Mouse (Mus musculus) E14TG2a.4 (cell line): ENCODE data around the gene 1700003E16Rik.

Source experiments
- H3K27me3 ChIP-seq: 2 replicates; pipeline ENCODE4 v1.6.1; 2014; ENCODE audit warnings: low read length, control low read depth; ENCODE audit not compliant: insufficient read depth
- H3K36me3 ChIP-seq: 2 replicates; pipeline ENCODE4 v1.6.1; 2014; ENCODE audit warnings: low read length, control low read depth; ENCODE audit not compliant: insufficient read depth
- H3K4me1 ChIP-seq: replicated peaks from 2 replicates; pipeline ENCODE4 v1.6.1; 2014; ENCODE audit warnings: low read depth, low read length, control low read depth
- H3K4me3 ChIP-seq: replicated peaks from 2 replicates; pipeline ENCODE4 v1.5.1; 2014; ENCODE audit warnings: mild to moderate bottlenecking, low read length
- H3K9me3 ChIP-seq: 2 replicates; pipeline ENCODE4 v1.6.1; 2014; ENCODE audit warnings: low read length, control low read depth
- CTCF ChIP-seq: conservative IDR thresholded peaks from 2 replicates; pipeline ENCODE4 v1.5.1; 2014; ENCODE audit warnings: low read length
- NANOG ChIP-seq: IDR thresholded peaks from 2 replicates; pipeline ENCODE4 v1.6.1; 2014; ENCODE audit warnings: borderline replicate concordance, low read length, mixed read lengths
- POU5F1 ChIP-seq: IDR thresholded peaks from 2 replicates; pipeline ENCODE4 v1.6.1; 2014; ENCODE audit warnings: low read length, borderline replicate concordance

Gene 1700003E16Rik

DNA sequence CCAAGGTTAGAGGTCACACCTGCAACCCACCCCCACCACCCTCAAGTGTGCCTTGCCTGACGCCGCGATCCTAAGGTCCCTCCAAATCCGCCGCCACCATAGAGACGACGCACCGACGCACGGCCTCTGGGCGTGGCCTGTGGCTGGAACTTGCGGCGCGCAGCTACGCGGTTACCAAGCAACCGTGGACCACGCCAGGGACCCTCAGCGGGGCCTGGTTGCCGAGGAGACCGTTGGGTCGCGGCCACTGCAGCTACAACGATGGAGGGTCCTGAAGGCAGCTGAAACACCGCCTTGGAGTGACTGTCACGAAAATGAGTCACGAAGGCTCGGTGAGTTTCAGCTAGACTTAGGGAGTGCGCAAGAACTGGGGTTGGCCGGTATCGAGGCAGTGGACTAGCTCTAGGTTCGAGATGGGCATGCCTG lies at the start of gene 1700003E16Rik, which contains the start of gene Wdr54:
TSS of gene 1700003E16Rik (plus strand) at position 146 of the 426 bp plus-strand sequence.
TSS of gene Wdr54 (minus strand) at position 139 of the 426 bp plus-strand sequence.
- Histone ChIP-seq H3K27me3 (peaks cover 79% of the 10 kb centered on the region), H3K4me1 (peaks cover 38% of the 10 kb centered on the region), H3K36me3 (no peaks in the 10 kb centered on the region; the same call in none of the 2 replicates), H3K9me3 (no peaks in the 10 kb centered on the region), H3K4me3 (peak within 1 kb of the TSS; percentile 72)
- TF ChIP-seq POU5F1 (no peak), NANOG (no peak), CTCF (no peak)

DNA sequence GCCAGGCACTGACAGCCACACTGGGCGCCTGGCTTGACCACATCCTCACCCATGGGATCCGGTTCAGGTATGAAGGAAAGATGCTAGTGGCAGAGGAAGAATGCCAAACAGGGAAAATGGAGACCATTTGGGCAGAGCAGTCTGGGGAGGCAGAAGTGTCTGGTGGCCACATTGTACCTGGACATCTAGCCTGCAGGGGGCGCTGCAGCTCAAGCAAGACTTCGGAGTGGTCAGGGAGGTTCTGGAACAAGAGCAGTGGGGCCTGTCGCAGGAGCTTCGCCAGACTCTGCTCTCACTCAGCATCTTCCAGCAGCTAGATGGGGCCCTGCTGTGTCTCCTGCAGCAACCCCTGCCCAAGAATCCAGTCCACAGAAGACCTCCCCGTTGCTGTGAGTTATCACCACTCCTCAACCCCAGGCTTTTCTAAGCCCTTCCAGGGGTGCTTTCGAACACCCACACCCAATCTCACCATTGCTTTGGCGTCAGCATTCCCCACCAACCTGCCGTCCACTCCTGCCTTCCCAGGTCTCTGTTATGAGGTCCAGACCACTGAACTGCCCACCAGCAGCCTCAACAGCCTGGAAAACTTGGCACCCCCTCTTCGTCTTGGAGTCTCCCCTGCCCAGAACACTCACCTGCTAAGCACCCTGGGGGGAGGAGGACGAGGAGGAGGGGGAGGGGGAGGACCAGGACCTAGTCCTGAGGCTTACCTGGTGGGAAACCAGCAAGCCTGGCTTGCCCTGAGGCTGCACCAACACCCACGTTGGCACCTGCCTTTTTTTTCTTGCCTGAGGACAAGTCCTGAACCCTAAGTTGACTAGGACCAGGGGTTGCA lies 48.4 kb upstream of the 1700003E16Rik start:
- Histone ChIP-seq H3K4me1 (peaks cover 38% of the 10 kb centered on the region), H3K9me3 (no peaks in the 10 kb centered on the region), H3K4me3 (peak overlapping the region; percentile 98), H3K27me3 (peaks cover 15% of the 10 kb centered on the region), H3K36me3 (peaks cover 25% of the 10 kb centered on the region)
- TF ChIP-seq CTCF (peak; percentile 71), NANOG (no peak)

DNA sequence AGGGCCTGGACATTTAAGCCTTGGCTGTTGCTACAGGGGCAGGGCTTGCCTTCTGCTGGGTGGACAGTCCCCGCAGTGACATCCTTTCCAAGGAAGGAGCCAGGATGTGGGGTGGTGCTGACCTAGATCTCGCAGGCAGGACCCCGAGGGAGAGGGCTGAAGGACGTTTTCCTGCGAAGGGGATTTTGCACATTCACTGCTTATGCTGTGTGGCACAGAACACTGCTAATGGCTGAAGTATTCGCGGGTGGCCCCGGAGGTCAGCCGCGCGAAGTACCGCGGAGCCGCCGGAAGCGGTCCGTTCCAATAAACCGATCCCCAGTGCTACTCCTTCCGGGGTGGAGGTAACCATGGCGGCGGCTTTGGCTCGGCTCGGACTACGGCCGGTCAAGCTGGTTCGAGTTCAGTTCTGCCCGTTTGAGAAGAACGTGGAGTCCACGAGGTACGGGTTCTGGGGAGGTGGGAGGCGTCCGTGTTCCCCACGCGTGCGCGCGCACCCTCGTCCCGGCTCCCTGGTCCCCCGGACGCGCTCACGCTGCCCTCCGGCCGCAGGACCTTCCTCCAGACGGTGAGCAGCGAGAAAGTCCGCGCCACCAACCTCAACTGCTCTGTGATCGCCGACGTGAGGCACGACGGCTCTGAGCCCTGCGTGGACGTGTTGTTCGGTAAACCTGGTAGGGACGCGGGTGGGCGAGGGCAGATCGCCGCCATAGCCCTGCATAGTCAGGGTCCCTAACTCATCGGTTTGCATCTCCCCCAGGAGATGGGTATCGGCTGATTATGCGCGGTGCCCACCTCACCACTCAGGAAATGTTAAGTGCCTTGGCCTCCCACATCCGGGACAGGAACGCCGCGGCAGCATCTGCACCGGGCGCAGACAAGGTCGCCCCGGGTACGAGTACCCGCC lies 47.2 kb upstream of the 1700003E16Rik start, which contains the start of gene Mrpl53:
TSS of gene Mrpl53 (plus strand) at position 279 of the 907 bp plus-strand sequence.
- no peak for TF ChIP-seq CTCF
- no peak for TF ChIP-seq POU5F1
- no peak for TF ChIP-seq NANOG
- Histone ChIP-seq H3K27me3 (peaks cover 7% of the 10 kb centered on the region; the same call in 1 of the 2 replicates), H3K36me3 (peaks cover 25% of the 10 kb centered on the region), H3K4me3 (peak within 1 kb of the TSS; percentile 98), H3K9me3 (no peaks in the 10 kb centered on the region), H3K4me1 (peaks cover 32% of the 10 kb centered on the region)

DNA sequence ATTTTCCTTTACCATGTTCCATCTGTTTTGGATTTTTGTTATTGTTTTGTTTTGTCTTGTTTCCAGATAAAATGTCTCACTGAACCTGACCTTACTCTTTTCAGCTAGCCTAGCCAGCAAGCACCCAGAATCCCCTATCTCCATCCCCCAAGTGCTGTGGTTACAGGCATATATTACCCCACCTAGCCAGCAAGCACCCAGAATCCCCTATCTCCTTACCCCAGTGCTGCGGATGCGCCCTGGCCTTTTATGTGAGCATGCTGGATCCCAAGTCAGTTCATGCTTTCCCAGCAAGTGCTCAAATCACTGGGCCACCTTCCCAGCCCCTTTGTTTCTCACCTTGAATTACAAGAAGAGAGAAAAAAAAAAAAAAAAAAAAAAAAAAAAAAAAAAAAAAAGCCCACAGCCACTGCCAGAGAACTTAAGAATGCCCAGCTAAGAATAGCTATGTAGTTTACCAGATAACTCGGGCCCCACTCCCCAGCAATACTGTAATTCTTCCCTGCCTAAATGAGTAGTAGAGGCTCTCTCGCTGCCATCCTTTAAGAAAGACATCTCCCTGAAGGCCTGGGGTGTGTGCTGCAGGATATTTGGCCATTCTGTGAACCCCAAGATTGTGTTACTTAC lies 44.6 kb upstream of the 1700003E16Rik start:
- Histone ChIP-seq H3K9me3 (no peaks in the 10 kb centered on the region), H3K4me1 (peaks cover 48% of the 10 kb centered on the region)

DNA sequence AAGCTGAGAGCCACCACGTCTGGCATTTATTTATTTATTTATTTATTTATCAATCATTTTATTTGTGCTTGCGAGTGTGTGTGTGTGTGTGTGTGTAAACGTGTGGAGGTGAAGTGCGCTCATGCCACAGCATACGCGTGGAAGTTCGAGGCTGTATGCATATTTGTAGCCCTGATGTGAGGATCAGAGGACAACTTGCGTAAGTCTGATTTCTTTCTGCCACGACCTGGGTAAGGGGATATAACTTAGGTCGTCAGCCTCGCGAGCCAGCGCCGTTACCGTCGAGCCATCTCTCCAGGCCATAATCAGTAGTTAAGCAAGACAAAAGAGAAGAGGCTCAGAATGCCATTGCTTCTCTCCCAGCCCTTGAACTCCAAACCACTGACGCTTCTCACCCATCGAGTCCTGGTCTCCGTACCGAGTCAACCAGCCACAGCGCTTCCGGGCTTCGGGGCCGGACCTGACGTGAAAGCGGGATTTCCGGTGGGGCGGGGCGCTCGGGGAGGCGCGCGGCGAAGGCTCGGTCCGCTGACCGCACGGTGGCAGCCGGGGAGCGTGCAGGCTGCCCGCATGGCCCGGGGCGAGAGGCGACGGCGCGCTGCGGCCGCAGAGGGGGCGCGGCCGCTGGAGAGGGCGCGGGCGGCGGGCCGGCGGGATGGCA lies 41.1 kb upstream of the 1700003E16Rik start, which contains the start of gene Mogs:
TSS of gene Mogs (plus strand) at position 486 of the 661 bp plus-strand sequence.
- H3K4me1 ChIP-seq: peaks cover 59% of the 10 kb centered on the region
- H3K9me3 ChIP-seq: no peaks in the 10 kb centered on the region
- peaks cover 47% of the 10 kb centered on the region for H3K36me3 ChIP-seq
- TF ChIP-seq CTCF (no peak), NANOG (no peak), POU5F1 (no peak)
- peak within 1 kb of the TSS; percentile 89 for H3K4me3 ChIP-seq
- H3K27me3 ChIP-seq: no peaks in the 10 kb centered on the region

More for the DNA sequence above, 44.6 kb upstream of the 1700003E16Rik start:
- TF ChIP-seq CTCF: no peak
- no peak for TF ChIP-seq POU5F1
- TF ChIP-seq NANOG: no peak
- H3K27me3 ChIP-seq: no peaks in the 10 kb centered on the region
- peaks cover 24% of the 10 kb centered on the region for H3K36me3 ChIP-seq
- no peak overlapping the region for H3K4me3 ChIP-seq

DNA sequence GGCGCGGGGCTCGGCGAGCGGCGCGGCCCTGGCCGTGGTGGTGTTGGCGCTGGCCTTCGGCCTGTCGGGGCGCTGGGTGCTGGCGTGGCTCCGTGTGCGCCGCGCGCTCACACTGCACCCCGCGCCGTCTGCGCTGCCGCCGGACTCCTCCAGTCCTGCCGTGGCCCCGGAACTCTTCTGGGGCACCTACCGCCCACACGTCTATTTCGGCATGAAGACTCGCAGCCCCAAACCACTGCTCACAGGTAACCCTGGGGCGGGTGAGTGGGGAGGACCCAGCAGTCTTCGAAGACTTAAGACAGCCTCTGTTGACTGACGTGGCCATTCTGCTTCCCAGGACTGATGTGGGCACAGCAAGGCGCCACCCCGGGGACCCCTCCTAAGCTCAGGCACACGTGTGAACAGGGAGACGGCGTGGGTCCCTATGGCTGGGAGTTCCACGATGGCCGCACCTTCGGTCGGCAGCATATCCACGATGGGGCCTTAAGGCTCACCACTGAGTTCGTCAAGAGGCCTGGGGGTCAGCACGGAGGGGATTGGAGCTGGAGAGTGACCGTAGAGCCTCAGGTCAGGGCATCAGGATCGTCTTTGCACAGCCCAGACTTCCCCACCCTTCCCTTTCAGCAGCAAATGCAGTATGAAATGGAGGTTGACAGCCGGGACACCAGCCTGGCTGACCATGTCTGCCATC lies 40.4 kb upstream of the 1700003E16Rik start:
- peaks cover 63% of the 10 kb centered on the region for H3K4me1 ChIP-seq
- no peaks in the 10 kb centered on the region for H3K9me3 ChIP-seq
- no peaks in the 10 kb centered on the region for H3K27me3 ChIP-seq
- peak overlapping the region; percentile 89 for H3K4me3 ChIP-seq
- H3K36me3 ChIP-seq: peaks cover 40% of the 10 kb centered on the region
- TF ChIP-seq POU5F1 (no peak), CTCF (no peak), NANOG (no peak)
